Mouse (Mus musculus): ENCODE data around the gene Nol9.

GRCm38 (mm10) chr4:151997701-151998100 lies 41.4 kb upstream of the Nol9 start:
- TF ChIP-seq CTCF (IDR thresholded peaks at IDR 0.05; ENCODE audit: borderline replicate concordance, extremely low read depth, insufficient read depth, insufficient read length) = no peak
- no peak for TF ChIP-seq POLR2A (IDR thresholded peaks at IDR 0.05; ENCODE audit: borderline replicate concordance, extremely low read depth, insufficient read depth, insufficient read length, poor library complexity, severe bottlenecking)
